Mouse (Mus musculus) adrenal gland, postnatal 36 days (tissue): ENCODE data around the gene Sec14l2. TPM values are rescaled to one million over a fixed set of nuclear protein-coding genes. Genes with fewer than 3 reads are reported as not detected.
"Not testable (repeated sequence)": the region's sequence is repeated elsewhere in the genome, so short reads cannot be mapped to it uniquely, and the experiment has no call there.

Experiments used
- DNase-seq, 2 experiments: peaks; one replicate each; pipeline ENCODE4 v3.0.0; 2021; ENCODE audit warnings: mixed read lengths in 1 of 2
- total RNA-seq, 2 experiments: library from RNA; stranded (reverse); gene quantifications; 2 replicates each; pipeline ENCODE4 v1.2.3; 2021

The Sec14l2 gene
- total RNA-seq, 2 experiments from 2014 or later: 1.3 to 1.5 TPM

DNA sequence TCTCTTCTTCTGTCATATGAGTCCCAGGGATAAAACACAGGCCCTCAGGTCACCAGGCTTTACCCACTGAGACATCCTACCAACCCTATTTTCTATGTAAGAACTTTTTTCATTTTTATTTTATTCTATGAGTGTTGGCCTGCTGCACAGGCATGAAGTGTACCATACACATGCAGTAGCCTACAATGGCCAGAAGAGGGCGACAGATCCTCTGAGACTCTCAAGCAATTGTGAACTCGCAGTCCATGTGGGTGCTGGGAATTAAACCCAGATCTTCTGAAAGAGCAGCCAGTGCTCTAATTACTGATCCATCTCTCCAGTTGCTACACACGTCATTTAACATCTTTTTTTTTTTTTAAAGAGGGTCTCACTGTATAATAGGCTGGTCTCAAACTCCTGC lies 10.2 kb upstream of the Sec14l2 start:
- peak in 1 of 2 experiments; percentile 15 for DNase-seq

- not testable (repeated sequence) for DNase-seq
Measured at GRCm38 (mm10) chr11:4128461-4128860, 5.2 kb upstream of the Sec14l2 start.

DNA sequence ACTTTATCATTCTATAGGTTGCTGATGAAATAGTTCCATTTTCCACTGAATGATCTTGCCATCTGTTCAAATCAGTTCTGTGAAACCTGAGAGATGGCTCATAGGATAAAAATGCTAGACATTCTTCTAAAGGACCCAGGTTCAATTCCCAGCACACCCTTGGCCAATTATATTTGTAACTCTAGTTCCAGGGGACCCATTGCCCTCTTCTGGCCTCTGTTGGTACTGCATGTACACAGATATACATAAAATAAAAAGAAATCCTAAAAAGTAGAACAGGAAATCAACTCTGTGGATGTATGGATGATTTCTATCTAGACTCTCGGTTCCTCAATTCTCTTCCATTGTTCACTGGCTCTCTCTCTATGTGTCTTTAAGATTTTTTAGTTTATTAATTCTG lies 3.8 kb upstream of the Sec14l2 start:
- DNase-seq: no peak

DNA sequence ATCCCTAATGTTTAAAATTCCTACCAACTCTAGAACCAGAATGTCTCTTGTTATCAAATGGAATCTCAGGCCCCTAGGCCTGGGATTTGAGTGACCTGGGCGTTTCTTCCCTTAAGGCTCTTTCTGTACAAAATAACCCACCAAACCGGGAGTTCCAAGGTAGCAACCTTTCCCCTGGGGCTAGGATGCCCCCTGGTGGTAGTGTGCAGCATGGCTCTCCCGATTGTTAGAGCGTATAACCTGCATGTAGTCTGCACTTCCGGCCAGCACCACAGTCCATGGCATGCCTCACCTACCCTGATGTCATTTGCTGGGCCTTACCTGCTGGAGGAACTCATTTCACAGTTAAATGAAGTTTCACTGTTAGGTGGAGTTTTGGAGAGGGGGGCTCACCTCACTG lies 707 bp upstream of the Sec14l2 start:
- peak; percentile 45 to 65 for DNase-seq

- no peak for DNase-seq
Measured at GRCm38 (mm10) chr11:4122226-4122625, 989 bp downstream of the Sec14l2 start.

GRCm38 (mm10) chr11:4121691-4122090 lies 1.5 kb downstream of the Sec14l2 start:
- no peak for DNase-seq

GRCm38 (mm10) chr11:4119635-4120034 lies 3.6 kb downstream of the Sec14l2 start:
- no peak for DNase-seq

- peak; percentile 61 to 77 for DNase-seq
Measured at GRCm38 (mm10) chr11:4118081-4118921, 4.9 kb downstream of the Sec14l2 start.

- DNase-seq: no peak
Measured at GRCm38 (mm10) chr11:4117372-4118071, 5.7 kb downstream of the Sec14l2 start.

DNA sequence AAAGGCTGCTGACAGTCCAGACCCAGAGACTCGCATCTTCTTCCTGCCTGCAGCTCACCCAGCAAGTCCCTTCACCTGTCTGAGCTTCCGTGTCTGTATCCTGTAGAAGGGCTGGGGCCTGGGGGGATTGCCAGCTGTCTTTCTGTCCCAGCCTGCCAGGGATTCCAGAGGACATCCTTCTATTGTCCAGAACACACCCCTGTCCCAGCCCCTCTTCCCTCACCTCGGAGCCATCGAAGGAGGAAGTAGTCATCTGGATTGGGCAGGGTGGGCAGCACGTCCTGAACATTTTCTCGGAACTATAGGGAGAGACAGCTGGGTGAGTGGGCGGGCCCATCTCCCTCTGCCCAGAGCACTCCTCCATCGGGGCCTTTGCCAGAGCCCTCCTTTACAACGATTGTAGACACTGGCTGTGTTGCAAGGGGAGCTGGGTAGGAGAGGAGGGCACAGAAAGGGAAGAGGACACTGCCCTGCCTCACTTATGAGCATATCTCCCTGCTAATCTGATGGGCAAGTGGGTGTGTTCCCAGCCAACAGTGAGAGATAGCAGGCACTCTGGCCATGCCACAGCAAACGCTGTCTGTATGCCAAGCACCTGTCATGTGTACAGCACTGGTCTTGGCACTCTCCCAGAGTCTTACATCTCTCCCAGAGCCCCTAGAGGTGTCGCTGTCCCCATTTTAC lies 6.6 kb downstream of the Sec14l2 start:
- DNase-seq: no peak

- DNase-seq: no peak
Measured at GRCm38 (mm10) chr11:4115407-4115806, 7.8 kb downstream of the Sec14l2 start.

DNA sequence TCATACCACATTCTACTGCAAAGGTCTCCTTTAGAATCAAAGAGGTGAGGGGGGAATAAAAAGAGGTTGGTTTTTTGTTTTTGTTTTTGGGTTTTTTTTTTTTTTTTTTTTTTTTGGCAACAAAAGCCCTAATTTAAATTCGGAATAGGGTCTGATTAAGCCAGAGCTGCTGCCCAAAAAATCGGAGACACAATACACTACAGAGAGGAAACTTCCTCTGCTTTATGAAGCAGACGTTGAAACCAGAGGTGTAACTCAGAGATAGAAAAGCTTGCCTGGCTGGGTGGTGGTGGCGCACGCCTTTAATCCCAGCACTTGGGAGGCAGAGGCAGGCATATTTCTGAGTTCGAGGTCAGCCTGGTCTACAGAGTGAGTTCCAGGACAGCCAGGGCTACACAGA lies 8.7 kb downstream of the Sec14l2 start:
- not testable (repeated sequence) for DNase-seq

DNA sequence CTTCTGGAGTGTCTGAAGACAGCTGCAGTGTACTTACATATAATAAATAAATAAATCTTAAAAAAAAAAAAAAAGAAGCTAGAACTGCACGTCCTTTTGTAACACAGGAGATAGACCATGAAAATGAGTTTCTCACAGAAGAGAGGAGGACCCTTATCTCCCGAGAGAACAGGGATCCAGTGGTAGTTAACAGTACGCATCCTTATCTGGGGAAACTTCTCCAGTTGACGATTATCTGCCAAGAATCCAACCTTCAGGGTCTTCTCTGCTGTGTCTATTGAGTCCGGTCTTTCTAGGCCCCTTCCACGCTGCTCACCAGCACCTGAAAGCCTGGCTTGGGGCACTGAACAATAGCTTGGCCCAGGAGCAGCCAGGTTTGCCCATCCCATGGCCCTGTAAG lies 9.2 kb downstream of the Sec14l2 start:
- no peak for DNase-seq

DNA sequence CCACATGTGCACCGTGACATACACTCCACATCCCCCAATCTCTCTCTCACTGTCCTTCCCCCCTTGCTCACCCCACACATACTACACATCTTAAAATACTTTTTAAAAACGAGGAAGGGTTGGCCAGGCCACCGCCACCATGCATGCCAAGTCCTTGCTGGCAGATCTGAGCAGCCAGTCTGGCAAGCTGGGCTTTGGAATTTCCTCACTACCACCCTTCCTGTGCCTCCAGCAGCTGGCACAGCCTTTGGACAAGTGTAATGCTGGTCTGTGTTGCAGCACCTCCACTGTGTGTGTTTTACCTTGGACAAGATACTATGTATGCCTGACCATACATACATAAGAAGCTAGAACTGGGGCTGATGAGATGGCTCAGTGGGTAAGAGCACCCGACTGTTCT lies 9.7 kb downstream of the Sec14l2 start:
- peak in 1 of 2 experiments; percentile 18 for DNase-seq

DNA sequence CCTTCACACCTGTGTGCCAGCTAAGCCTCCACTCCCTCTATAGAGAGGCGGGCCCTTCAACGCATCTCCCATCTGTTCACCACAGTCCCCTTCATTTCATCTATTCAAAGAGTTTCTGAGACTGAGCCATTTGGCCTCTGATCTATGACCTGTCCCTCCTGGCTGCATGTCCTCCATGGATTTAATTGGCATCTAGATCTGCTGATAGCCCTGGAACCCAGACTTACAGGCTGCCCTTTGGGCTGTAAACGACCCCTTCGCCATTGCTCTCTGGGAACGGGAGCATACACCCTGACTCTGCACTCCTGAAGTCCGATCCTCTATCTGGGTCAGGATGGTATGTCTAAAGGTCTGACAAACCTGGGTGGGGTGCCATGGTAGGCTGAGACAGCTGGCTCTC lies 10.4 kb downstream of the Sec14l2 start:
- no peak for DNase-seq

DNA sequence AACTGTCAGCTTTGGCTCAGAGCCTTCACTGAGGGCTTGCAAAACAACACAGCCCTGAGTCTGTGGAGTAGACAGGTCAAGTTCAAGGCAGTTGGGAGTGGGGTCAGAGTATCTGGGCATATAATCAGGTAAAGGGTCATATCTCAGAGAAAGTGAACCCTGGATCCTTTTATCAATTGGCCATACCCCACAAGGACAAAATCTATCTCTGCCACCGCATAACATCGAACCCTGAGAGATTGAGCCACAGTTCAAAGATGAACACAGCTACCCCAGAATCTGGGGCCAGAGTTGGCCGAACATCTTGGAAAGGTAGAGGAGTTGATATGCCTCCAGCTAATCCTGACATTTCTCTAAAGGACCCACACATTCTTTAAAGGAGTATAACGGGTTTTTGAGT lies 11.2 kb downstream of the Sec14l2 start:
- no peak for DNase-seq

GRCm38 (mm10) chr11:4108691-4109090 lies 14.5 kb downstream of the Sec14l2 start:
- no peak for DNase-seq

GRCm38 (mm10) chr11:4107901-4108300 lies 15.3 kb downstream of the Sec14l2 start:
- not testable (repeated sequence) for DNase-seq

DNA sequence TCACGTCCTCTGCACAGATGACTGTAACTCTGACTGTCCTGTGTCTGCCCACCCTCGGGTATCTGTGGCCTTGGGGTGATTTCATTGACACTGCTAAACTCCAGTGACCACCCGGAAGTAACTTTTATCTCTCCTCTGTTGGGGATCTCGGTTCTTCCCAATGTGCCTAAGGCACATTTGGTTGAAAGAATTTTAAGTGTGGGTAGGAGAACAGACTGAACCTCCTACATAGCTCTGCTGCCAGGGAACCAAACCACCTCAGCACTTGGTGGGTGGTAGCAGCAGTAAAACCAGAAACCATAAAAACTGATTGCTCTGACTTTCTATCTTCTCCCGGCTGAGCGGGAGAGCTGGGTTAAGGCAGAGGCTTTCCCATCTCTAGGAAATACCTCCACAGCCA lies 17.8 kb downstream of the Sec14l2 start:
- no peak for DNase-seq

GRCm38 (mm10) chr11:4104989-4105388 lies 18.2 kb downstream of the Sec14l2 start:
- no peak for DNase-seq

DNA sequence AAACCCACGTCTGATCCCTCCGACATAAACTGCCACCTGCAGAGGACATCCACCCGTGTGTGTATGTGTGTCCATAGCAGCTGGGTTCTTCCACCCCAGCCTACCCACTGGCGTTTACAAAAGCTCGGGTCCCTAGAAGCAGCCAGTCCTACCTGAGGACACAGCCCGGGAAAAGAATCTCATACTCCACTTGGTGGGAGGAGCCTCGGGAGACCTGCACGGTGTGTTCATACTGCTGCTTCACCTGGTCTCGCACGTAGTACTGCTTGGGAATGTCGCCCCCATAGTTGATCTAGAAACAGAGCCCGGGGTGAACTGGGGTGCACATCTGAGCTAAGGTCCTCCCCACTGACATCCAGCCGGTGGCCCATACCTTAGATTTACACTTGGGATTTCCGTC lies 19.7 kb downstream of the Sec14l2 start:
- no peak for DNase-seq

GRCm38 (mm10) chr11:4101851-4102250 lies 21.4 kb downstream of the Sec14l2 start:
- no peak for DNase-seq

- DNase-seq: no peak
Measured at GRCm38 (mm10) chr11:4099447-4099846, 23.8 kb downstream of the Sec14l2 start.
